Mouse (Mus musculus) forebrain, embryonic 14.5 days (tissue): ENCODE data around the gene Prrt4. TPM values are rescaled to one million over a fixed set of nuclear protein-coding genes. Genes with fewer than 3 reads are reported as not detected.

Source experiments
- ATAC-seq: fragments of 200-750 bp; cut with Nextera tagmentation; 2 replicates; pipeline ENCODE4 v1.8.0; 2017; ENCODE audit warnings: mild to moderate bottlenecking, moderate library complexity
- DNase-seq: peaks from one replicate; pipeline ENCODE4 v3.0.0-alpha.2; 2015; ENCODE audit warnings: low spot score
- H3K27ac ChIP-seq: fragments of 300-500 bp; sonication (generic); 2 replicates; pipeline ENCODE4 v1.5.1; 2014; ENCODE audit warnings: low read depth, mild to moderate bottlenecking, control low read depth, low read length, moderate library complexity
- H3K27me3 ChIP-seq: fragments of 300-500 bp; sonication (generic); replicated peaks from 2 replicates; pipeline ENCODE4 v1.6.1; 2014; ENCODE audit warnings: low read length, control low read depth, mixed read lengths; ENCODE audit not compliant: control insufficient read depth, insufficient read depth
- H3K36me3 ChIP-seq: fragments of 300-500 bp; sonication (generic); 2 replicates; pipeline ENCODE4 v1.6.1; 2014; ENCODE audit warnings: low read length, control low read depth; ENCODE audit not compliant: control insufficient read depth, insufficient read depth
- H3K4me1 ChIP-seq: fragments of 300-500 bp; sonication (generic); 2 replicates; pipeline ENCODE4 v1.6.1; 2014; ENCODE audit warnings: antibody characterized with exemption, low read length, control low read depth; ENCODE audit not compliant: control insufficient read depth, insufficient read depth
- H3K4me2 ChIP-seq: fragments of 300-500 bp; sonication (generic); 2 replicates; pipeline ENCODE4 v1.6.1; 2014; ENCODE audit warnings: mild to moderate bottlenecking, control low read depth, low read length
- H3K4me3 ChIP-seq: fragments of 300-500 bp; sonication (generic); 2 replicates; pipeline ENCODE4 v1.5.1; 2014; ENCODE audit warnings: low read depth, low read length, control low read depth
- H3K9ac ChIP-seq: fragments of 300-500 bp; sonication (generic); 2 replicates; pipeline ENCODE4 v1.6.1; 2014; ENCODE audit warnings: mild to moderate bottlenecking, low read length, control low read depth, moderate library complexity
- H3K9me3 ChIP-seq: fragments of 300-500 bp; sonication (generic); replicated peaks from 2 replicates; pipeline ENCODE4 v1.6.1; 2016; ENCODE audit warnings: low read length, control low read depth, mixed read lengths; ENCODE audit not compliant: control insufficient read depth
- WGBS: fragments of 180-500 bp; shearing (Covaris S2); extraction: QIAGEN DNeasy Blood & Tissue Kit; methylation state at CpG from one replicate; pipeline ENCODE4 v1.1.7; 2014; 5-methylcytosine and 5-hydroxymethylcytosine counted together
- polyA plus RNA-seq: library from polyadenylated mRNA; unstranded; fragments of >200 nt; fragmentation: Nextera tagmentation; extraction: Ambion mirVana; gene quantifications from 2 replicates; pipeline ENCODE4 v1.2.1, GENCODE M21; 2014

Prrt4 gene
- polyA plus RNA-seq, 1 experiment from 2014 or later, result 1.9 TPM

DNA sequence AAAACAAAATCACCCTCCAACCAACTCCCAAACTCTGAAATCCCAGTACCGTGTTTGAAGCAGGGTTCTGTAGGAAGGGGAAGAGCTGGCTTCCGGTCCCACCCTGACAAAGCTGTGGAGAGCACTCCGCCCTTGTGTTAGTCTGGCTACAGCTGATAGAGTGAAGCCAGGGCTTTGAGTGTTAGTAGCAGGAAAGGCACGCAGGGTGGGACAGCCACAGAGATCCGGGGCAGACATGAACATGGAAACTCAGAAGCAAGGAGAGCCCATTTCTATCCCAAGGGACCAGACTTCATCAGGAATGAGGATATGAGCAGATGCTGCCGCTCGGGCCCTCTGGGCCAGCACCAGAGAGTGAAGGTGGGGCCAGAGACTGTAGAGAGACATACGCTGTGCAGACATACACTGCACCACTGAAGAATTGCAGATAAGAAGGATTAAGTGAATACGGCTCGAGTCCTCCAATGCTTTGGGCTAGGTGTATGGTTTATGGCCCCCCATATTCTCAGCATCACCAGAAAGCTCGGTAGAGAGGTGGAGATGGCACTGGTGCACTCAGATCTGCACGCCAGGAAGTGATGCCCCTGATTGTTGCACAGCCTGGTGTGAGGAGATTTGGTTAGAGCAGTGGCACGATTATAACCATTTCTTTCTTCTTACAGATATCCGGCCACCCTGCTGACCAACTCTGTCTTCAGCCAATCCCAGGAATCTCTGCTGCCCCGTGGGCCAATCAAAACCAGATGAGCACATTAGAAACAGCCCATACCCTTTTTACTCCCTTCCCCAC is 14.8 kb upstream of the Prrt4 start:
- 0 out of 2 replicates have a peak, but pooled peaks cover 2% of the 10 kb centered on the region for H3K27me3 ChIP-seq
- H3K4me2 ChIP-seq, result no peak overlapping the region
- no peak for ATAC-seq
- no peak overlapping the region for H3K27ac ChIP-seq
- peaks cover 3% of the 10 kb centered on the region; the same call in 1 of the 2 replicates for H3K4me1 ChIP-seq
- H3K4me3 ChIP-seq, result no peak overlapping the region
- no peak overlapping the region for H3K9ac ChIP-seq
- no peaks in the 10 kb centered on the region for H3K36me3 ChIP-seq
- DNase-seq, result no peak
- H3K9me3 ChIP-seq, result no peaks in the 10 kb centered on the region
- 73% methylated on average over 15 of the region's 15 CpGs for WGBS

DNA sequence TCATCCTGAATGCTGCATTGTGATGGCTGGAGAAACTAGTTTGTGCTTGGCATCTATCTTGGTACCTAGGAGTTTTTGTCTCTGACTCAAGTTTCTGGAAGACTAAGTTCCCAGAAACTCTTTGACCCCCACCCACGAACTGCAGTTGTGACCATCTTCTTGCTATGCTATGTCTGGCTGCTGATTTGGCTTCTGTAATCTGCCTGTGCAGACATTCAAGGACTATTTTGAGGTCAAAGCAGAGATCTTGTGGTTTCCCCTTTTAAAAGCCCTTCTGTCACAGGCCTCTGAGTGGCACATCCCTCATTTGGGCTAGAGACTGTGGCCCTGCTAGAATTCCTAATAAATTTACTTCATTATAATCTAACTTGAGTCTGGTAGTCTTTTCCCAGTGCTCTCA is 8.6 kb upstream of the Prrt4 start:
- H3K4me2 ChIP-seq, result no peak overlapping the region
- H3K4me1 ChIP-seq, result no peaks in the 10 kb centered on the region
- H3K27me3 ChIP-seq, result no peaks in the 10 kb centered on the region
- H3K9me3 ChIP-seq, result no peaks in the 10 kb centered on the region
- no peak overlapping the region for H3K4me3 ChIP-seq
- ATAC-seq (no peak), DNase-seq (no peak)
- no peaks in the 10 kb centered on the region for H3K36me3 ChIP-seq
- H3K27ac ChIP-seq, result no peak overlapping the region
- WGBS, result 62% methylated on average over 1 of the region's 1 CpGs
- no peak overlapping the region for H3K9ac ChIP-seq

DNA sequence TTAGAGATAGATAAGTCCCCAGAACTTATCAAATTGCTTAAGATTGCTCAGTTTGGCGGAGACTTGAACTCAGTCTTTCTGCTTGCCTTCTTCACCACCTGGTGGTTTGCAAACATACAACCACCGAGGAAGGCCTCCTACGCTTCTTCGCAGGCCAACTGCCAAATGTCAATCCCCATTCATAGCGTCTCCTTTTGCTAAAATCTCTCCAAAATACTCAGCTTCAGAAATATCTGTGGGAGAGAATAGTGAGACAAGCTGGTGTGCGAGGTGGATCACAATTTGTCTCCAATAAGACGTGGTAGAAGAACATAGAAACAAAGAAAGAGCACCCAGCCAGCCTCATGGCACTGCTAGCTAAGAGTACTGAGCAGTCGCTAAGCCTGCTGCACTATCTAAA is 459 bp upstream of the Prrt4 start:
- Histone ChIP-seq H3K27ac (0 out of 2 replicates have a peak overlapping the region, but pooled peaks have one; percentile 84), H3K4me1 (no peaks in the 10 kb centered on the region; the same call in 1 of the 2 replicates), H3K9ac (peak overlapping the region; percentile 80), H3K27me3 (0 out of 2 replicates have a peak, but pooled peaks cover 3% of the 10 kb centered on the region), H3K4me3 (peak overlapping the region; percentile 58), H3K4me2 (peak overlapping the region; percentile 79), H3K36me3 (no peaks in the 10 kb centered on the region), H3K9me3 (no peaks in the 10 kb centered on the region)
- 45% methylated on average over 8 of the region's 8 CpGs for WGBS
- ATAC-seq, result no peak
- DNase-seq, result no peak

DNA sequence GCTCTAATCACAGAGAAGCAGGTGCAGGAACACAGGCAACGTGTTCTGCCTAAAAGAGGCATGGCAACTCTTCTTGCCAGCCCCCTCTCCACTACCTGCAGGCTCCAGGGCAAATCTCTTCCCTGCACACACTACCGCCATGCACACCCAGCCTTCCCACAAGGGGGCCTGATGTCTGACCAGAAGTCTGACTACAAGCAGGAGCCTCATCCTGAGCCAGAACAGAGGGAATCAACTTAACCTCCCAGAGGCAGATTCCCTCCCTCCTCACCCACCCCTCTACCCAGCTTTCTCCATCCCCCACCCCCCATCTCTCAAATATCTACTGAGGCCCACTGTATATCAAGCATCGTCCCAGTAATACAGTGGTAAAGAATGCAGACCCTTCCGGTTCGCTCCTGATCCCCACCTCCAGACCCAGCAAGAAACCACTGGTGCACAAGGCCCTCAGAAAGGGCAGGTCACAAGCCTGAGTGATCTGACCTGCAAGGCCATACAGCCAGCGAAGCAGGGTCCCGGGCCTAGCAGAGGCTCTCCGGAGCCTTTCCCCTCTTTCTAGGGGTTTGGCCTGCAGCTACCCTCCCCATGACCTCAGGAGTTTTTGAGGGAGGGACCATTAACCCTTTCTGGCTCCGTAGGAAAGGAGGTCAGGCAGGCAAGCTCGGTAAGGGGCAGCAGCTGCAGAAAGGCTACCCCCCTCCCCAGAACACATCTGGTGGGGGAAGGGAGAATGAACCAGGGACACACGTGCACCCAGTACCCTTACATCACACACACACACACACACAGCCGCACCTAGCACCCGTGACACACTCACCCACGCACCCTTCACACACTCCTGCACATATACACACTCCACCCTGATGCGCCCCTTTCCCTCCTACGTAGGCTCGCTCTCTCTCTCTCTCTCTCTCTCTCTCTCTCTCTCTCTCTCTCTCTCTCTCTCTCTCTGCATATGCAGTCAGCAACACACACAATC is 1.2 kb downstream of the Prrt4 start:
- 16% methylated on average over 16 of the region's 17 CpGs for WGBS
- H3K27me3 ChIP-seq, result peaks cover 10% of the 10 kb centered on the region; the same call in 1 of the 2 replicates

DNA sequence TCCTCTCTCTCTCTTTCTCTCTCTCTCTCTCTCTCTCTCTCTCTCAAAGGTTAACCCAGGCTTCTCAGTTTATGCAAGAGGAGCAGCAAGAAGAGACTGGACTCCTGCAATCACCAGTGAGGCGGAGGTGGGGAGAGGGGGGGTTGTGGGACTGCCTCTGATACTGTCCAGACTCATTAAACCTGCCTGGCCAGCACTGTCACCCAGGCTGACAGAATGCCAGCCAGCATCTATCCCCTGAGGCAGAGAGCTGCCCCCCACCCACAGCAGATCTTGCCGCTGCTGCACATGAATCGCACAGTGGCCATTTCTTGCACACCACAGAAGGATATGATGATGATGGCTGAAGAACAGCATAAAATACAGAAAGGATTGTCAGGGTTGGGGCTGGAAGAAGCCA is 4.3 kb downstream of the Prrt4 start:
- peaks cover 18% of the 10 kb centered on the region for H3K27me3 ChIP-seq
- H3K27ac ChIP-seq, result no peak overlapping the region
- no peak for DNase-seq
- H3K4me3 ChIP-seq, result no peak overlapping the region
- H3K9me3 ChIP-seq, result no peaks in the 10 kb centered on the region
- no peak overlapping the region for H3K9ac ChIP-seq
- no peak overlapping the region for H3K4me2 ChIP-seq
- H3K4me1 ChIP-seq, result no peaks in the 10 kb centered on the region; the same call in none of the 2 replicates
- 75% methylated on average over 3 of the region's 3 CpGs for WGBS
- no peaks in the 10 kb centered on the region for H3K36me3 ChIP-seq
- ATAC-seq, result no peak

More for the DNA sequence above, 1.2 kb downstream of the Prrt4 start:
- Histone ChIP-seq H3K4me3 (peak overlapping the region; percentile 58), H3K4me1 (no peaks in the 10 kb centered on the region; the same call in 1 of the 2 replicates), H3K36me3 (no peaks in the 10 kb centered on the region), H3K4me2 (peak overlapping the region; percentile 79), H3K9me3 (no peaks in the 10 kb centered on the region), H3K27ac (peak overlapping the region; percentile 84; the same call in 1 of the 2 replicates), H3K9ac (peak overlapping the region; percentile 80)
- DNase-seq (no peak), ATAC-seq (peak; percentile 61)

DNA sequence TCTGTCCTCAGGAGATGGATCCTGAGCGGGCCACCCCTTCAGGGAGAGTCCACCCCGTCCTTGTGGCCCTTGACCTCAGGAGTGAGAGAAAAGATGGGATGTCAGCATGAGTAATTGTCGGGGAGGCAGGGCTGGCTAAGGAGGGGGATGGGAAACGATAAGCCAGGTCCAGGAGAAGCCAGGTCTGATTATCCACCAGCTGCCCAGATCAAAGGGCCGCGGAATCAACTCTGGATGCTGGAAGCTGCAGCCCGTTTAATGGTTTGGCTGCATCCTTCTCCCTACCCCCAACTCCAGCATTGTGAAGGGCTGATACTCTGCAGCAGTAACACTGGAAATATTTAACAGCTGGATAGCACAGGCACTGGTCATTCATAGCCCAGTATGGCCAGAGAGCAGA is 5.0 kb downstream of the Prrt4 start:
- ATAC-seq (no peak), DNase-seq (no peak)
- no peaks in the 10 kb centered on the region for H3K36me3 ChIP-seq
- H3K27me3 ChIP-seq, result peaks cover 25% of the 10 kb centered on the region
- H3K9ac ChIP-seq, result no peak overlapping the region
- no peaks in the 10 kb centered on the region for H3K9me3 ChIP-seq
- no peak overlapping the region for H3K4me2 ChIP-seq
- no peak overlapping the region for H3K4me3 ChIP-seq
- no peaks in the 10 kb centered on the region; the same call in none of the 2 replicates for H3K4me1 ChIP-seq
- 32% methylated on average over 7 of the region's 7 CpGs for WGBS
- no peak overlapping the region for H3K27ac ChIP-seq

DNA sequence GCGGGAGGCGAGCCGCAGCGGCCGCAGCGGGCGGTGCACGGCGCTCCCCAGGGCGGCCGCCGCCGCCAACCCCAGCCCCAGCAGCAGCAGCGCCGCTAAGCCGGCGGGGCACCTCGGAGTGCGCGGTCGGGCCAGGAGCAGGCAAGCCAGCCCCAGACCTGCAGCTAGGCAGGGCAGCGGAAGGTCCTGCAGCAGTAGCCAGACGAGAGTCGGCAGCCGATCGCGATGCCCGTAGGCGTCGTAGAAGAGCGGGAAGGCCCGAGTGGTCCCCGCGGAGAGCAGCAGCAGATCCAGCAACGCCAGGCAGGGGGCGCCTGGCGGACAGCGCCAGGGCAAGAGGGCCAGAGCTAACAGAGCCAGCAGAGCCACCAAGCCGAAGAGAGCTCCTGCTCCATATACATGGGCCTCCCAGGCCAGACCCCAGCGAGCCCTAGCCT is 8.4 kb downstream of the Prrt4 start:
- H3K27me3 ChIP-seq, result peaks cover 25% of the 10 kb centered on the region
- peak overlapping the region; percentile 50 for H3K4me3 ChIP-seq
- H3K27ac ChIP-seq, result no peak overlapping the region
- no peaks in the 10 kb centered on the region for H3K36me3 ChIP-seq
- peak overlapping the region; percentile 99 for H3K4me2 ChIP-seq
- DNase-seq, result peak; percentile 83
- peak; percentile 83 for ATAC-seq
- under 1% methylated on average over 40 of the region's 40 CpGs for WGBS
- peak overlapping the region; percentile 72 for H3K9ac ChIP-seq
- no peaks in the 10 kb centered on the region for H3K9me3 ChIP-seq
- no peaks in the 10 kb centered on the region; the same call in 1 of the 2 replicates for H3K4me1 ChIP-seq

DNA sequence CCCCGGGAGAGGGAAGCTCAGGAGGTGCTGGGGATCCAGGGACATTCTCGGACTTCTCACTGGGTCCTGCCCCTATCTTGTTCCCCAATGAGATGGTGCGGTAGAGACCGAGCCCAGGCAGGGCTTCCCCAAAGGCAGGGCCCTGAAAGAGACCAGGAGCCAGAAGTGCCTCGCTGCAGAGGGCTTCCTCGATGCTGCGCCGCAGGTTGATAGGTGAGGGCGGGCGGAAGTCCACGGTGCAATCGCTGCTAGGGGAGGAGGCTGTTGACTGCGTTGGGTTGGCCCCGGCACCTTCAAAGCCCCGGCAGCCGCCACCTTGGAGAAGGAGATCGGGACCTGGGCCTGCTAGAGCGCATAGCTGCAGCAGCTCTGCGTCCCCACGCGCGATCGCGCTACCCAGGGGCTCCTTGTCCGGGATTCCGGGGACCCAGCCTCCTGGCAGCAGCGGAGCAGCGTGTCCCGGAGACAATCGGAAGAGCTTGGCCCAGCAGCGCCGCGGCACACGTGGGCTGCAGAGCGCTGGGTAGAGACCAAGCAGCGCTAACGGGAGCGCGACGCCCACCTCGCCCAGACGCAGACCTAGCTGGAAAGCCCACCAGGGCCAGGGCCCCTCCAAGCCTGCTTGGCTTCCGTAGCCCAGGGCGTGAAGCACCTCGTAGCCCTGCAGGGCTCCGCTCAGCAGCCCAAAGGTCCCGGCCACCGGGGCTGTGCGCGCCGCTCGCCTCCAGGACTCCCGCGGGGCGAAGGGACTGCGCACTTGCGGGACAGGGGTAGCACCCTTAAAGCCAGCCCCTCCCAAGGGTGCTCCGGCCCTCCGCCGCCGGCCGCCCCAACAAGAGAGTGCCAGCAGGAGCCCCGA is 9.1 kb downstream of the Prrt4 start:
- Histone ChIP-seq H3K9ac (peak overlapping the region; percentile 72), H3K4me3 (peak overlapping the region; percentile 50), H3K27ac (no peak overlapping the region), H3K4me2 (peak overlapping the region; percentile 99), H3K9me3 (no peaks in the 10 kb centered on the region), H3K27me3 (peaks cover 25% of the 10 kb centered on the region), H3K36me3 (no peaks in the 10 kb centered on the region), H3K4me1 (no peaks in the 10 kb centered on the region; the same call in 1 of the 2 replicates)
- ATAC-seq (peak; percentile 68), DNase-seq (peak; percentile 54)
- WGBS, result under 1% methylated on average over 58 of the region's 63 CpGs
